Mouse (Mus musculus) heart, embryonic 10.5 days (tissue): ENCODE data around the gene Gm10197. TPM values are rescaled to one million over a fixed set of nuclear protein-coding genes. Genes with fewer than 3 reads are reported as not detected.

Source experiments
- DNase-seq: peaks from one replicate; pipeline ENCODE4 v3.0.0-alpha.2; 2017; ENCODE audit warnings: low spot score
- H3K27ac ChIP-seq: fragments of 300-500 bp; sonication (generic); 2 replicates; pipeline ENCODE4 v1.5.1; 2016; ENCODE audit warnings: mild to moderate bottlenecking
- H3K27me3 ChIP-seq: fragments of 300-500 bp; sonication (generic); 2 replicates; pipeline ENCODE4 v1.6.1; 2016; ENCODE audit warnings: mild to moderate bottlenecking; ENCODE audit not compliant: poor library complexity, insufficient read depth, severe bottlenecking
- H3K36me3 ChIP-seq: fragments of 300-500 bp; sonication (generic); 2 replicates; pipeline ENCODE4 v1.6.1; 2016; ENCODE audit warnings: mild to moderate bottlenecking, moderate library complexity
- H3K4me1 ChIP-seq: fragments of 300-500 bp; sonication (generic); 2 replicates; pipeline ENCODE4 v1.6.1; 2016; ENCODE audit warnings: mild to moderate bottlenecking
- H3K4me3 ChIP-seq: fragments of 300-500 bp; sonication (generic); 2 replicates; pipeline ENCODE4 v1.5.1; 2016; ENCODE audit warnings: mild to moderate bottlenecking, moderate library complexity
- H3K9me3 ChIP-seq: fragments of 300-500 bp; sonication (generic); 2 replicates; pipeline ENCODE4 v1.6.1; 2016; ENCODE audit warnings: mild to moderate bottlenecking, moderate library complexity
- WGBS: fragments of 180-500 bp; shearing (Covaris S2); methylation state at CpG from one replicate; pipeline ENCODE4 v1.1.7; 2016; 5-methylcytosine and 5-hydroxymethylcytosine counted together
- polyA plus RNA-seq: library from polyadenylated mRNA; unstranded; fragments of >200 nt; fragmentation: Nextera tagmentation; extraction: Ambion mirVana; gene quantifications from 2 replicates; pipeline ENCODE4 v1.2.1, GENCODE M21; 2016

The Gm10197 gene
- polyA plus RNA-seq, 1 experiment from 2014 or later, result not detected

DNA sequence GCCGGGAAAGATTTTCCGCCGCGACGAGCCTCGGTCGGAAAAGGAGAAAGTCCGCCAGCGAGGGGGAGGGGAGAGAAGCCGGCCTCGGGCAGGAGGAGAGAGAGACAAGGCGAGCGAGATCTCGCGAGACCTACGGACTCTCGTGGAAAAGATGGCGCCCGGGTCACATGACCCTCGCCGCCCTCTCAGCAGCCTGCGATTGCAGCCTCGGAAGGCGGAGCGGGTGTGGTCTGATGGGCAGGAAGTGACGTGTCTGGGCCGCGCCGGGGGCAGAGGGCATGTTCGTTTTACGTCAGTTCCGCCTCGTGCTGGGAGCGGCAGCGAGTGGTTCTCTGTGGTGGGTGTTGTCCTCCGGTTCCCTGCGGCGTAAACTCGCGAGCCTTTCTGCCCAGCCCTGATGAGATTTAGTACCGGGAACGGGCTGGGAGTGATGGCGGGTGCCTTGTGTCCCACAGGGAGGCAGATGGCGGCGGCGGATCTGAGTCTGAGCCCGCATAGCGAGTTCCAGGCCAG, 19.0 kb upstream of the Gm10197 start, which contains the start of gene Smndc1:
Gene Smndc1, minus strand, starts transcription at position 84 of the 513 bp plus-strand sequence.
- no peaks in the 10 kb centered on the region for H3K27me3 ChIP-seq
- H3K4me1 ChIP-seq, result peaks cover 11% of the 10 kb centered on the region
- peak; percentile 100 for DNase-seq
- H3K36me3 ChIP-seq, result peaks cover 36% of the 10 kb centered on the region
- H3K9me3 ChIP-seq, result no peaks in the 10 kb centered on the region
- WGBS, result under 1% methylated on average over 48 of the region's 48 CpGs
- H3K4me3 ChIP-seq, result peak within 1 kb of the TSS; percentile 84
- peak within 1 kb of the TSS; percentile 97 for H3K27ac ChIP-seq

DNA sequence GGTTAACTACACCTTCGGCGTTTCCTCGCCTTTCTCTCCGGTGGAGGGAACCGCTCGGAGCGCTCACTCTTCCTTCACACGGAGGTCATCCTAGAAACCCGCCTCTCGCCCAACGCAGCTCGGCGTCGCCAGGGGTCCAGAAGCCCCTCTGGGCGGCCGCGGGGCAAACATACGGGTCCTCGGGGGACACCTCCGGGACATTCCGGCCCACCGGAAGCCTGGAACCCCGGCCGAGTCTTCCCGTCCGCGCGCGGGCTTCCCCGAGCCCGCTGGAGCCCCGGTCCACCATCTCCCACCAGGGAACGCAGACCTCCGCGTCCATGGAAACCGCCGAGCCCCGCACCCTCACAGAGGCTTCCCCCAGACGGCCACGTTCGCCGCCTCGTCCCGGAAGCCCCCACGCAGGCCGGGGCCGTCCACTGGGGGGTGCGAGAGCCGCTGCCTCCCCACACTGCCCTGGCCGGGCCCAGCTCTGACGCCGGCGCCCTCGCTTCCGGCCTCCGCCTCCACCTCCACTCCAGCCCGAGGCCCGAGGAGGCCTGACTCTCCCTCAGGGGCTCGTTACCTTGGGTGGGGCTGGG, 18.4 kb upstream of the Gm10197 start:
- Histone ChIP-seq H3K9me3 (no peaks in the 10 kb centered on the region), H3K36me3 (peaks cover 41% of the 10 kb centered on the region), H3K4me3 (peak overlapping the region; percentile 84), H3K27me3 (no peaks in the 10 kb centered on the region), H3K27ac (peak overlapping the region; percentile 97), H3K4me1 (peaks cover 11% of the 10 kb centered on the region)
- WGBS, result under 1% methylated on average over 59 of the region's 59 CpGs
- DNase-seq, result no peak

DNA sequence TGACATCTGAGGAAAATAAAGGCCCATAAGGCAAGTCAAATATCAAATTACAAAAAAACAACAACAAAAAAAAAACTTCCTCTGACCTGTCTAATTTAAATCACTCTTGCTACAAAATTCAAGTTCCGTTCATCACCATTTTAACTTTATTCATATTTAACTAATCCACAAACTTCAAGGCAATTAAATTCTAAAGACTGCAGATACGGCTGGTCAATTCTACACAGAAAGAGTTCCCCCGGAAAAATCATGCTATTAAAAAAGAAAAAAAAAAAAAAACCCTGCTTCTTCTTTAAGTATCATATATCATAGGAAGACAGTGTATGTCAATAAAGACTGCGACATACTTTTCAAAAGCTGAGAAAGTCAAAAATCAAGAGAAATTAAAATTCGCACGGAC, 17.9 kb upstream of the Gm10197 start:
- peaks cover 11% of the 10 kb centered on the region for H3K4me1 ChIP-seq
- WGBS, result 25% methylated on average over 6 of the region's 6 CpGs
- no peak for DNase-seq

DNA sequence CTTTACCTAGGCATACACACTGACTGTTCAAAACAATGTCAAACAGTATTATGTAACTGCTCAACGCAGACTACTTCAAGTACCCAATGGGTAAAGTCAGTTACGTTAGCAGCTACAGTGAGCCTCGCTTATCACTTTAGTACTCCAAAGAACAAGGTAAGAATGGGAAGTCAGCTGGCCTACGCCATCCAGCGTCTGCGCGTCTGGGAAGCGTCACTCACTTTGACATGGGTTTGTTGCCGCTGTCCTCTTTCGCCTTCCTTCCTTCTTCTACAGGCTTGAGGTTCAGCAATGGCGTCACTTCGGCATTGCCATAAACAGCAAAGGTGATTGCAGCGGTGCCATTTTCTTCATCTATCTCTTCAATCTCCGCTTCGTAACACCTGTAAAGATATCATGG, 11.8 kb upstream of the Gm10197 start:
- Histone ChIP-seq H3K9me3 (no peaks in the 10 kb centered on the region), H3K27me3 (no peaks in the 10 kb centered on the region), H3K4me3 (no peak overlapping the region), H3K4me1 (no peaks in the 10 kb centered on the region), H3K36me3 (peaks cover 95% of the 10 kb centered on the region), H3K27ac (no peak overlapping the region)
- 77% methylated on average over 15 of the region's 15 CpGs for WGBS
- peak; percentile 71 for DNase-seq

More for the DNA sequence above, 17.9 kb upstream of the Gm10197 start:
- Histone ChIP-seq H3K4me3 (peak overlapping the region; percentile 84), H3K36me3 (peaks cover 46% of the 10 kb centered on the region), H3K27me3 (no peaks in the 10 kb centered on the region), H3K9me3 (no peaks in the 10 kb centered on the region), H3K27ac (peak overlapping the region; percentile 97)

DNA sequence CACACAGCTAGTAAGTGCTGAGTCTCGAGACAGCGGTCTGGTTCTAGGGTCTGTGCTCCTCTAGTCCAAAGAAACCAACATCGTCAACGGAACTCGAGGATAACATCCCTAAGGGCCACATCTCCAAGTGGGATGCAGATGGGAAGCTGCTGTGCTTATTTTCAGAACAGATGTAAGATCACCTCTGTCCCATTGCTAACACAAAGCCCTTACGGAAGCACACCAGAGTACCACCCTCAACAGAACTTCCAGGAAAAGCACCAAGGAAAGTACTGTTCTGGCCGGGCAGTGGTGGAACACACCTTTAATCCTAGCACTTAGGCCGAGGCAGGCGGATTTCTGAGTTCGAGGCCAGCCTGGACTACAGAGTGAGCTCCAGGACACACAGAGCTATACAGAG, 6.9 kb upstream of the Gm10197 start:
- WGBS, result 89% methylated on average over 10 of the region's 10 CpGs
- H3K27ac ChIP-seq, result no peak overlapping the region
- no peak overlapping the region for H3K4me3 ChIP-seq
- peaks cover 72% of the 10 kb centered on the region for H3K36me3 ChIP-seq
- no peaks in the 10 kb centered on the region for H3K9me3 ChIP-seq
- no peaks in the 10 kb centered on the region for H3K27me3 ChIP-seq
- no peaks in the 10 kb centered on the region; the same call in 1 of the 2 replicates for H3K4me1 ChIP-seq
- DNase-seq, result peak; percentile 66

DNA sequence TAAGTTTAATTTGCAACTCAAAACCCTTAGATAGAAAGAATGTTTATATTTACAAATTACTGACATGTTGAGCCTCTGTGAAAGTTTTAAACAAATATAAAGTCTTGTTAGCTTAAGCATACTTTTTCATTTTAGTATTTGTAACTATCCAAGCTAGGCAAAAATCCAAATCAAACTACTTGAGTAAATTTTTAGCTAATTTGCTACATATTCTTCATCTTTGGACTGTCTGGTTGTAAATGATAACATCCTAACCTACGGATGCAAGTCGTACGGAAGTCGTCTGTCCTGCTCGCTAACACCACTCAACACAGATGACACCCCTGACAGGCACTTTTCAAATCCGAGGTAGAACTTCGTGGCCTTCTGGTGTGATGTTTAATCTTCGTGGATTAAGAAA, 6.1 kb upstream of the Gm10197 start:
- Histone ChIP-seq H3K4me1 (no peaks in the 10 kb centered on the region; the same call in 1 of the 2 replicates), H3K27me3 (no peaks in the 10 kb centered on the region), H3K36me3 (peaks cover 64% of the 10 kb centered on the region), H3K9me3 (no peaks in the 10 kb centered on the region), H3K4me3 (no peak overlapping the region), H3K27ac (no peak overlapping the region)
- DNase-seq, result peak; percentile 16
- 88% methylated on average over 8 of the region's 8 CpGs for WGBS

DNA sequence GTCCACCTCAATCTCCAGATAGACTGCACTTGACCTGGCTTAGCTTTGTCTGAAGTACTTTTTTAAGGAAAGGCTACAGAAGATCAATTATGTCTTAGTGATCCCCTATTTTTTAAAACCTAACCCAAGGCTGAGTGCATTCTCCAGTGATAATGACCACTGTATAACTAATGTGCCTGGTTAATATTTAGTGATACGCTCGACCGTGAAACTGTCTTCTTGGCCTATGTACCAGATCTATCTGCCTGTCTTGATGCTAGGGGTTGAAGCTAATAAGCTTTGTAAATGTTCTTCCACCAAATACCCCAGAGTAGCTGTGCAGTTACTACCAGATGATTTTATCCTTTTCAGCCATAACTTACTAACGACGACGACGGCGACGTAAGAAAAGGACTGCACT, 4.2 kb upstream of the Gm10197 start:
- DNase-seq, result no peak
- Histone ChIP-seq H3K4me1 (peaks cover 5% of the 10 kb centered on the region), H3K27ac (no peak overlapping the region), H3K4me3 (no peak overlapping the region), H3K9me3 (no peaks in the 10 kb centered on the region), H3K27me3 (no peaks in the 10 kb centered on the region), H3K36me3 (peaks cover 58% of the 10 kb centered on the region)
- WGBS, result 95% methylated on average over 9 of the region's 9 CpGs

DNA sequence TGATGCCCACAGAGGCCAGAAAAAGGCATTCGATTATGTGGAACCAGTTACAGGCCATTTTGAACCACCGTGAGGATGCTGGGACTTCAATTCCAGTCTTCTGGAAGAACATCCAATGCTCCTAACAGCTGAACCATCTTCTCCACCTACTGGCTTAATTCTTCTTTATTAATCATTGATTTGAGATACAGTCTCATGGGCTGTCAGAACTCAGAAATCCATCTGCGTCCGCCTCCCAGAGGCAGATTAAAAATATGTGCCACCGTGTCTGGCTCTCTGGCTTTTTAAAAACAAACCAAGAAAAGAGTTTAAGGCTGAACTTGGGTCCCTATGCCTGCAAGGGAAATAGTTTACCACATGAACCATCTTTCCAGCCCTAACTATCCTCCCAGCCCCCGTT, 3.7 kb upstream of the Gm10197 start:
- DNase-seq, result no peak
- peaks cover 5% of the 10 kb centered on the region for H3K4me1 ChIP-seq
- H3K27me3 ChIP-seq, result no peaks in the 10 kb centered on the region
- H3K4me3 ChIP-seq, result no peak overlapping the region
- H3K9me3 ChIP-seq, result no peaks in the 10 kb centered on the region
- H3K36me3 ChIP-seq, result peaks cover 53% of the 10 kb centered on the region
- WGBS, result 91% methylated on average over 6 of the region's 6 CpGs
- H3K27ac ChIP-seq, result no peak overlapping the region

DNA sequence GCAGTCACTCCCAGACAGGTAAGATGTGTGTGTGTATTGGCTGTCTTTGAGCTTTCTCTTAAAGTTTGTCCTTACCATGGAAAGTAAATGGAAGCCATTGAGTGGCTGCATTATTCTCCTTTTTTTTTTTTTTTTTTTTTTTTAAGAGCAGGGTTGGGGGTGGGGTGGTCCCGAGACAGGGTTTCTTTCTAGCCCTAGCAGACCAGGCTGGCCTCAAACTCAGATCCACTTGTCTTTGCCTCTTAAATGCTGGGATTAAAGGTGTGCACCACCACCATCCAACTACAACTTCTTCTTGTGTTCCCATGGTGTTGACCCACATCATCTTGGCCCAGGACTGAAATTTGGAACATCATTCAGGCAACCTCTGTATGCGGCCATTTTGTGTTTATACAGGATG, 2.0 kb upstream of the Gm10197 start:
- Histone ChIP-seq H3K27me3 (no peaks in the 10 kb centered on the region), H3K36me3 (peaks cover 38% of the 10 kb centered on the region), H3K27ac (no peak overlapping the region), H3K9me3 (no peaks in the 10 kb centered on the region), H3K4me1 (peaks cover 15% of the 10 kb centered on the region), H3K4me3 (no peak overlapping the region)
- no peak for DNase-seq
- WGBS, result 85% methylated on average over 2 of the region's 2 CpGs

DNA sequence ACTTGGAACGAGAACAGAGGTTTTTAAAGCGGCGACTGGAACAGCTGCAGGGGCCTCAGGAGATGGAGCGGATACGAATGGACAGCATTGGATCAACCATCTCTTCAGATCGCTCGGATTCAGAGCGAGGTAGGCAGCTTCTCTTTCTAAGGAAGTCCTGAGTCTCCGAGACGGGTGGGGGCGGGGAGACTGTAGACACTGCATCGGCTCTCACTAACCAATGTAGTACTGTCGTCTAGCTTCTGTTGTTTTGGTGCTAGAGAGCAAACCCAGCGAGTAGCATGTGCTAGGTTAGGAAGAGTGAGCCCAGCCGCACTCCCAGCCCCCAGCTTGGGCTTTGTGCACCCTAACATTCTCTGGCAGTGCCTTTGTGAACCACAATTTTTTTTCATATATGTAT, 1.3 kb downstream of the Gm10197 start:
- H3K27me3 ChIP-seq, result no peaks in the 10 kb centered on the region
- DNase-seq, result no peak
- 73% methylated on average over 15 of the region's 15 CpGs for WGBS
- peaks cover 20% of the 10 kb centered on the region for H3K36me3 ChIP-seq
- H3K27ac ChIP-seq, result no peak overlapping the region
- no peaks in the 10 kb centered on the region for H3K9me3 ChIP-seq
- peaks cover 28% of the 10 kb centered on the region for H3K4me1 ChIP-seq
- no peak overlapping the region for H3K4me3 ChIP-seq

DNA sequence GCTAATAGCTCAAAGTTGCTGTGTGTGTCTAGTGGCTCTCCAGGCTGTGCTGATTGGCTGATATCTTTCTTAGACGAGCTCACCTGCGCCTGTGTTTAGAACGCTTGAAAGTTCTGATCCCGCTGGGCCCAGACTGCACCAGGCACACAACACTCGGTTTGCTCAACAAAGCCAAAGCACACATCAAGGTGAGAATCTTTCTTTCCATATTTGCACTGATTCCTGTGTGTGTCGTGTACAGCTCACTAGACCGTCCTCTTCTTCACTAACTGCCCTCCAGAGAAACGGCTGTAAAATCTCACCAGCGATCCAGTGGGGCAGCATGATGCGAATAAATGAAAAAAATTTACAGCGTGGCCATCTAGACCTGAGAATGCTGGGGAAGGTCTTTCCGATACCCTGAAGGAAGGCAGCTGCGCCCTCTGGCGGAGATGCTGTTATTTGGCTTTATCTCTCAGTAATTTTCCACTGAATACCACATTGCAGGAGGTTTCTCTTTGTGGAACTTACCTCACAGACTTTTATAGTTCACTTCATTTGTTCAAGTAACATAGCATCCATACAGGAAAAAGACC, 2.0 kb downstream of the Gm10197 start:
- Histone ChIP-seq H3K27ac (peak overlapping the region; percentile 37; the same call in 1 of the 2 replicates), H3K4me3 (no peak overlapping the region), H3K4me1 (peaks cover 35% of the 10 kb centered on the region), H3K9me3 (no peaks in the 10 kb centered on the region), H3K27me3 (no peaks in the 10 kb centered on the region), H3K36me3 (peaks cover 16% of the 10 kb centered on the region)
- WGBS, result 37% methylated on average over 14 of the region's 14 CpGs
- DNase-seq, result no peak

DNA sequence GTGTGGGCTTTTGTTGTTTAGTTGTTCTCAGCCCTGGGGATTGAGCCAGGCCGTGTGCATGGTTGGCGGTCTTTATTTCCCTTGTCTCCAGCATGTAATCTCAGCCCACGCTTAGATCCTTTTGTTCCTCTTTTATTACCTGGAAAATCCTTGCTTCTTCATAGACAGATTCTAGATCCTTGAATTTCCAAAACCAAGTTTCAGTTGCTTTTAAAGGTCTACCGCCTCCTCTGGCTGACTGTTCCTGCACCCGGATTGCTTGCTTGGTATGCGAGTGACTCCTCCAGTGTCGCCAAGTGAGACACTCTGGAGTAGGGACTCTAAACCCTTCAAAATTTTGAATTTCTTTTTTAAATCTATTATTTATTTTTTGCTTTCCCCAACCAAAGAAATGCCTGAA, 4.7 kb downstream of the Gm10197 start:
- H3K27me3 ChIP-seq, result no peaks in the 10 kb centered on the region
- H3K4me3 ChIP-seq, result no peak overlapping the region
- H3K27ac ChIP-seq, result no peak overlapping the region
- H3K9me3 ChIP-seq, result no peaks in the 10 kb centered on the region
- DNase-seq, result no peak
- peaks cover 39% of the 10 kb centered on the region for H3K4me1 ChIP-seq
- 79% methylated on average over 7 of the region's 7 CpGs for WGBS
- peaks cover 9% of the 10 kb centered on the region for H3K36me3 ChIP-seq

DNA sequence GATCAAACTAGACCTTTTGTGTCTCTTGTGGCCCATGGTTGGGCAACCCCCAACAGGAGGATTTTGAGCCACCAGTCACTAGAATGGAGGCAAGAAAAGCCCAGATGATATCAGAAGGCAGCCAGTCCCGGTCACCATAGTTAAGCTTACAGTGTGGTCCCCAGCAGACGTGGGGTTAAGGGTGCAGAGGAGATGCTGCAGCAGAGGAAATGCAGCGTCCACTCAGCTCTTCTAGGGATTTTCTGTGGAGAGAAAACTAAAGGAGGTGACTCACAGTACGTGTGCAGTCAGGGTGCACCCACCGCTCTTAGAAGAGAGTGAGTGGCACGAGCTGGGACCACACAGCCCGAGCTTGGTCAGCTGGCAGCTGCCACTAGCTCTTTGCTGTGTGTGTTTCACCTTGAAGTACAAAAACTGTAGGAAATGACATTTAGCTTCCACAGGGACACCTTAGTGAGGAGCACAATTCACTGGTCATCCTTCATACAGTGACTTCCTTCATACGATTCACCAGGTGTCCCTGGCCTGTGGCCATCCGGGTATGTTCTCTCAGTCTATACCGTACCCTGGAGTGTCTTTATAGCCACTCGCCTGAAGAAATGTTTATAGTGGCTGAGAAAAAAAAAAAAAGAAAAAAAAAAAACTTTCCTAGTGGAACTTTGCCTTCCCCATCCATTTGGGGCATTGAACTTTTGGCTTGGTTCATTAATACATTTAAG, 5.3 kb downstream of the Gm10197 start:
- 0 out of 2 replicates have a peak, but pooled peaks cover 3% of the 10 kb centered on the region for H3K36me3 ChIP-seq
- H3K4me1 ChIP-seq, result peaks cover 35% of the 10 kb centered on the region
- H3K9me3 ChIP-seq, result no peaks in the 10 kb centered on the region
- 78% methylated on average over 11 of the region's 11 CpGs for WGBS
- no peaks in the 10 kb centered on the region for H3K27me3 ChIP-seq
- no peak overlapping the region for H3K4me3 ChIP-seq
- DNase-seq, result no peak
- H3K27ac ChIP-seq, result no peak overlapping the region
